Mouse (Mus musculus) MN1 (cell line): ENCODE data around the gene Psen1.

Experiments
- DNase-seq: peaks from one replicate; pipeline ENCODE4 v3.0.0-alpha.2; 2016; ENCODE audit warnings: low spot score

The Psen1 gene

DNA sequence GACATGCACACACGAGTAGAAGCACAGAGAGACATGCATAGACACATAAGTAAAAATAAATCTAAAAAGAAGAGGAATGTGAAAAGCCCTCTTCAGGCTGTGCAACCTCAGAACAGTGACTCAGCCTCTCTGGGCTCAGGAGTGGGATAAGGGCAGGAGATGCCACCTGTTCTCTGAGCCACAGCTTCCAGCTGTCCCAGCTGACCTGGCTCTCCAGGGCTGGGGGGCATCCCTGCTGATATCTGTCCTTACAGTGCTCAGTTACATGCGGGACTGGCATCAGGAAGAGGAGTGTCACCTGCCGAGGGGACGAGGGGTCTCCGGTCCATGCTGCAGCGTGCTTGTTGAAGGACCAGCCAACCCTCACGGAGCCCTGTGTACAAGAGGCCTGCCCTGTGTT, 88.8 kb downstream of the Psen1 start:
- no peak for DNase-seq

DNA sequence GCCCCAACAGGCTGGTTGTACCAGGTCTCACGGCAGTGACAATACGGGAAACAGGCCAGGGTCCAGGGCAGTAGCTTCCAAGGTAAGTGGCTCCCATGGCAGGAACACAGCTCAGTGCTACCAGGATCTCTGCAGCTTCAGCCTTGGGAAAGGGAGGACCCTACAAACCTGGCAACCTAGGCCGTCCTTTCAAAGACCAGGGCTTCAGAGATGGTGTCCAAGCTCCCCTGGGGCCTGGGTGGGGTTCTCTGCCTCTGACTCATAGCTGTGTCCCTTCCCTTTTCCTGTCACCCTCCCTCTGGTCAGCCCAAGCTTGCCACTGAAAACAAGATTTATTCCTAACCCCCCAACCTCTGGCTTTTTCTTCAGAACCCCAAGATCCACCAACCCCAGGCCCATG, 92.2 kb downstream of the Psen1 start:
- DNase-seq = no peak

DNA sequence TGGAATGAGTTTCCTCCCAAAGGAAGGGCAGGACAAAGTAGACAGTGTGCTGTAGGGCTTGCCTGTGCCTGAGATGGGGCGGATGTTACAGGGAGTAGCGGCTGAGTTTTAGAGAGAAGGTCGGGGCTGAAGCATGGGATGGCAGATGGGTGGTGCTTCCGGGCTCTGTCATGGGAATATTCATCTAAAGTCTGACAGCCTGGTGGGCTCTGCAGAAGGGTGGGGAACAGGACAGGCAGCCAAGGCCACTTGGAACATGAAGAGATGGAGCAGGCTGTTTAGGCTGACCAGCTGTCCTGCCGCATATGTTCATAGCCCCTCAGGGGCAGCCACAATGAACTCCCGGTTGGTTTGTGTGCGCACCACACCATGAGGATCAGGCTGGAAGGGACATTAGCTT, 93.3 kb downstream of the Psen1 start:
- DNase-seq = no peak

DNA sequence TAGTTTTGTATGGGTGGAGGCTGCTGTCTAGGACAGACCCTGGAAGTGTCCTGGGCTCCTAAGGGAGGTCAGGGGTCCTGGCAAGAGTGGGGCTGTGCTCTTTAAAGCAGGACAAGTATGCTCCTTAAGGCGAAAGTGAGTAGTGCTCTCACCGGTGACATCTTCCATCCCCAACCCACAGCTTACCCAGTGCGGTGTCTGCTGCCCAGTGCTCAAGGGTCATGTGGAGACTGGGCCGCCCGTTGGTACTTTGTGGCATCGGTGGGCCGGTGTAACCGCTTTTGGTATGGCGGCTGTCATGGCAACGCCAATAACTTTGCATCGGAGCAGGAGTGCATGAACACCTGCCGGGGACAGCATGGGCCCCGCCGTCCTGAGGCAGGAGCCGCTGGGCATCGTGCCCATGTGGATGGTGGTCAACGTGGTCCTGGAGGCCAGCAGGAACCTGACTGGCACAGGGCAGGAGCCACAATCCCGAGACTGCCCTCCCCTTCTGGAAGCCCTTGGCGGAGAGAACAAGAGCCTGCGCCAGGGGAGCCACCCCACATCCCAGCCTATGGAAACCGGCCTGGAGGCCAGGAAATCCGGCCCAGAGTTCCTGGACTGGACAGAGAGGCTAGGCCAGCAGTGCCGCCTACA, 93.8 kb downstream of the Psen1 start:
- no peak for DNase-seq

DNA sequence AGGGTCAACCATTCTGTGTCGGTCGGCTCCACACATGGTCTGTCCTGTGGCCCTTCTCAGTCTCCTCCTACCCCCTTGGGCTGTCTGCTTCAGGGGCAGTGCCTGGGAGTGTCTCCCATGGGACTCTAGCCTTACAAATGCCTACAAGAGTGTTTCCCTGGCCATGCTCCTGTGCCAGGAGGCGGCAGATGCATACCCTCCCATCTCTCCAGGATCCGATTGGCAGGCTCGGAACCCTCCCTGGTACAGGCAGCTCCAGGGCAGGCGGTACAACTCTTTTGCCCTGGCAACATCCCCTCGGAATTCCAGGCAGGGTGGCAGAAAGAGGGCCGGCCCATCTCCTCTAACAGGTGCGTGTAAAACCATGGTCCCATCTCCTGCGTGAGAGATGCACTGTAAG, 94.7 kb downstream of the Psen1 start:
- DNase-seq = no peak
